Mouse (Mus musculus) fibroblast of lung, adult 2 months (primary cell): ENCODE measurements around the gene Tmem191c.
A peak's percentile ranks its signal among the peaks of the same experiment; 100 is the strongest.

Experiments
- DNase-seq: peaks from one replicate; pipeline ENCODE4 v3.0.0-alpha.2; 2011; ENCODE audit warnings: low read depth

Gene Tmem191c

DNA sequence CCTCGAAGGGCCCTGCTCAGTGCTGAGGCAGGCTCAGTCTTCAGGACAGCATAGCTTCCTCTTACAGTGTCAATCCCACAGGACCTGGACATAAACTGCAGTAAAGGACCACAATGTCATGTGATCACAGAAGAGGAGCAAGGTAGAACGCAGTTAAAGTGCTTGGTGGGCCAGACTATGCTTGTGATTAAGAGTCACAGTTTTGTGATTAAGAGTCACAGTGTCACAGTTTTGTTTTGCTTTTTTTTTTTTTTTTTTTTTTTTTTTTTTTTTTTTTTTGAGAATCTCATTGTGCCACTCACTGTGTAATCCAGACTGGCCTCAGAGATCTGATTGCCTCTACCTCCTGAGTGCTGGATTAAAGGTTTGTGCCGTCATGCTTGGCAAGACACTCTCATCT lies 9.8 kb upstream of the Tmem191c start:
- DNase-seq: no peak

DNA sequence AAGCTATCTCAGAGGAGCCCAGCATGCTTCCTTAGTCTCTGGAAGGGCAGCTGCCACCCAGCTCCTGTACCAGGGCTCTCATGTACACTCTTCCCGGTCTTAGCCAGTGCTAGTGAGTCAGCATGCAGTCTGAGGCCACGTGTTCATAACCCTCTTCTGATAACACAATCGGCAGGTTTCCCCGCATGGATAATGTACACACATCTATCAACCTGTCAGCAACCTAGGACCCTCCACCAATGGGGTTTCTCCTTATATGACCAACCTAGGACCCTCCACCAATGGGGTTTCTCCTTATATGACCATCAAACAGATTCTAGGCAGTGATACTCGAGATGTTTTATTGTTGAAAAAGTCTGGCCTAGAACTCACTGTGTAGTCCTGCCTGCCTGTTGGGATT lies 7.9 kb upstream of the Tmem191c start:
- no peak for DNase-seq

DNA sequence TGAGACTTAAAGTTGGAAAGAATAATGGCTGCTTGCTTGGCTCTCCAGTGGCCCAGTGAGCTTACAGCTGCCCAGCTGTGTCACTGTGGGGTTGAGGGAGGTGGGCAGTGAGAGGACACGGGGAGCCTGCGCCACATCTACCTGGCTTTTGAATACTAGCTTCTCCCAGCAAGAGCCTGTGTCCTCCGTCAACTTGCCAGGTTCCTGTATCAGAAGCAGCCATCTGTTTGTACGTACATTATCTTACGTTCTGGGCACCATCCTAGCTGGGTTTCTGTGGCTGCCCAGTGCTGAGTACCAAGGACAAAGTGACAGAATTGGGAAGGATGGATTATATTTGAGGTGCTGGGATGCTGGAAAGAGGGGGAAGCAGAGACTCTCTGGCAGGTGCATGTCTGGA lies 6.0 kb upstream of the Tmem191c start:
- DNase-seq: no peak

DNA sequence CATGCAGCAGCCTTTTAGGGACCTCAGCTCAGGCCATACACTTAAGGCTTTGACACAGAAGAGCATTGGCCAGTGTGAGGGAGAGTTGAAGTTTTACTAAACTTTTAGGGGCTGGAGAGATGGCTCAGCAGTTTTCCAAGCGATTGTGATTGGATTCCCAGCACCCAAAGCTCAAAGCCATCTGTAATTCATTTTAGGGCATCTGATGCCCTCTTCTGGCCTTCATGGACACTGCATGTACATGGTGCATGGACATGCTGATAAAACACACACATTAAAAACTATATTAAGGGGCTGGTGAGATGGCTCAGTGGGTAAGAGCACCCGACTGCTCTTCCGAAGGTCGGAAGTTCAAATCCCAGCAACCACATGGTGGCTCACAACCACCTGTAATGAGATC lies 4.8 kb upstream of the Tmem191c start:
- no peak for DNase-seq

DNA sequence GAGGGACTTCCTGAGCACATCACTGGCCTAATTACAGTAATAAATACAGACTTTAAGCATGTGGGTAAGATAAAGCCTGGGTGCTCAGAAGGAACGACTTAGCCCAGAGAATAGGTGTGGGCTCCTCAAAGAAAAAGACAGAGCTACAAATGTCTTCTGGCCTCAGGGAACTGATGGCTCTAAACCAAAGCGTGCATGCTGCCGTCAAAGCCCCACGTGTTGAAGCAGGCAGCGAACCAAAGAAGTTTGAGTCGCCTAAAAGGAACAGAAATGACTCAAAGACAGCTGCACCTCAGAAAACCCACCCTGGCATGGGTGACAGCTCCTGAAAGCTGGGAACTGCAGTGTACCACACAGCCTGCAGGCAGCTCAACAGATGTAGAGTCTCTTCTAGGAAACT lies 4.0 kb upstream of the Tmem191c start:
- no peak for DNase-seq

DNA sequence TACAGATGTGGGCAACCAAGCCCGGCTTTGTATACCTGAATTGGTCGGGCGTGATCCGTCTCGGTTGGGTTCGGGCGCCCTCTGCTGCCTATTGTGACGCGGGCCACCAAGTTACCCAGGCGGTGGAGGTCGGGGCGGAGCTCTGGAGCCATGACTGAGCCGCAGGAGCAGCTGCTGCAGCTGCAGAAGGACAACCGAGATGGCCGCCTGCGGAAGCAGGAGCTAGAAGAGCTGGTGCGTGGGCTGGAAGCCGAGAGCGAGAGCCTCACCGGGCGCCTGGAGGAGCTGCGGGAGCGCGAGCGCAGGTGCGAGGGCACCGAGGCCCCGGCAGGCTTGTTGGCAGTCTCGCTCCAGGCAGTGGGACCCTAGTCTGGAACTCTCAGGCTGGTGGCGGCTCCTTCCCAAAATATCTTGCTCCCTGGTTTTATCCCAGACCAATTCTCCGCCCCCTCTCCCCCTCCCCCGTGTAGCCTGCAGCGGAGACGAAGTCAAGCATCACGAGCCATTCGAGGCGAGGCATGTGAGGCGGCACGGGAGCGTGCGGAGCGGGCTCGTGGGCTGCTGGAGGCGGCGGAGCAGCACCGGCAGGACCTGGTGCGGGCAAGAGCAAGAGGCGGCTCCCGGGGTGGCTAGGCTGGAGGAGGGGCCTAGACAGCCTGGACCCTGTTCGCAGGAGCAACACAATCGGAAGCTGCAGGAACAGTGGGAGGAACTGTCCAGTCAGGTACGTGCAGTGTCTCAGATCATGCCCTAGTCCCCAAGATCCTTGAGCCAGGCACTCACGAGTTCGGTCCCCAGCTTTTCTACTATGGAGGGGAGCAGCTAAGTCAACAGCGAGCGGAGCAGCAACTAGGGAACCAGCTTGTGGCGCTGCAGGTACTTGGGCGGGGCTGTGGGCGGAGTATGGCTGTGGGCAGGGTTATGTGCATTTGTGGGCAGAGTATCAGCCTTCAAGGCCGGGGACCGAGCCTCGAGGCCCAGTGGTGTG lies 581 bp downstream of the Tmem191c start:
- DNase-seq: peak; percentile 53

DNA sequence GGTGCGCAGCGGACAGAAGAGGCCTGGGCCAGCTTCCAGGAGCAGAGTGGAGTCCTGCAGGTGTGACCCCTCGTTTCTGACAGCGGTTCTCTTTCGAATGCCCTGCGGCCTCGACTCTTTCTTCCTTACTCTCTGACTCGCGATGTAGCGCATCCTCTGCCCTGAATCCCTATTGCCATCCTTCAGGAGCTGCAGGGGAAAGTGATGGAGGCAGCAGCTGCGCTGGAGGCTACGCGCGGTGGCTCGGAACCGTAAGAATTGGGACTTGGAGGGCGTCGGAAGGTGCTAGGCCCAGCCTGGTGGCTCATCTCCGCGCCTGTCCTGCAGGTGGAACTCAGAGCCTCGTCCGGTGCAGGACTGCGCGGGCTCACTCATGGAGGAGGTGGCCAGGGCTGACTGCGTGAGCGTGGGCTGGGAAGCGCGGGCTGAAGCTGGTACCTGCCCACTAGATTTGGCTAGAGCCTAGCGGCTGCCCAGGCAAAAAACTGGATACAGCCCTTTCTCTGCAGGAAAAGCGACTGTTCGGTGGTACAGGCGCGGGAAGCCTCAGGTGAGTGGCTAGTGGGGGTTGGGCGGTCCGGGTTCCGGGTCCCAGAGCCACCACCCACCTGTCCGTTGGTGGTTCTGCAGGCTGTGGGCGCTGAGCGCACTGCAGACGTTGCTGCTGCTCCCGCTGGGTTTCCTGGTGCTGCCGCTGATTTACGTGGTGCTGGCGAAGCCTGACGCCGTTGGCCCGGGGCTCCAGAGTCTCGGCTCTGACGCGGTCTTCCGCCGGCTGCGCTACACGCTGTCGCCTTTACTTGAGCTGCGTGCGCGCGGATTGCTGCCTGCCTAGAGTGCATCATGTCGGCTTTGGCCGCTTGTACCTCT lies 1.7 kb downstream of the Tmem191c start:
- no peak for DNase-seq

DNA sequence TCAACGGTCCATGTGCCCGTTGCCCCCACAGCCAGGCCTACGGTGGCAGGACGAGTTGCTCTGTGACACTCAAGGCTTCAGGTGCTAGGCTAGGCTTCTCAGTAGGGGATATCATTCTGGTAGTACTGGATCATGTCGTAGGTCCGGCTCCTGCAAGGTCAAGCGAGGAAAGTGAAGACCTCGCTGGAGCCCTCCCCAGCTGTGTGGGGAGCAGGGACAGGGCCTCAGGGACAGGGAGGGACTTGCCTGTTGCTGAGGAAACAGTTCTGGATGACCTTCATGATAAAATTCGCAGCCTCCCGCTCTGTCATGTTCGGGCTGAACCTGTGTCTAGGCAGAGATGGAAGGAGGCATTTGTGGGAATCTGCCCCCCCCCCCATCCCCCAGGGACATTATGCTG lies 4.6 kb downstream of the Tmem191c start:
- DNase-seq: no peak

DNA sequence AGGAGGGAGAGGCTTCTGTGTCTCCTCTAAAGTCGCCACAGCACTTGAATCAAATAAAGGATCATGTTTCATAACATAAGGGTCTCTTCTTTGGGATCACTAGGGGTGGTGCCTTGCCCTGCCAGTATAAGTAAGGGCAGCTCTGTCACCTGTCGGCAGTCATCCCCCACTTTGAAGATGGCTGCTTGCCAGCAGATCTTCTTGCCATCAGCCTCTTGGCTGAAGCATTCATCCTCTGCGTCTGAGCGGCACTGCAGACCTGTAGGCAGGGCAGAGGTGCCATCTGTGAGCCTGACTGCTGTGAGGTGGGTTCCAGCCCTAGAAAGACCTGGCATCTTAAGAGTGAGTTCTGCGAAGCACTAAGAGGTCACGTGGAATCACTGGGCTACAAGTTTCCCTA lies 7.3 kb downstream of the Tmem191c start:
- DNase-seq: no peak

DNA sequence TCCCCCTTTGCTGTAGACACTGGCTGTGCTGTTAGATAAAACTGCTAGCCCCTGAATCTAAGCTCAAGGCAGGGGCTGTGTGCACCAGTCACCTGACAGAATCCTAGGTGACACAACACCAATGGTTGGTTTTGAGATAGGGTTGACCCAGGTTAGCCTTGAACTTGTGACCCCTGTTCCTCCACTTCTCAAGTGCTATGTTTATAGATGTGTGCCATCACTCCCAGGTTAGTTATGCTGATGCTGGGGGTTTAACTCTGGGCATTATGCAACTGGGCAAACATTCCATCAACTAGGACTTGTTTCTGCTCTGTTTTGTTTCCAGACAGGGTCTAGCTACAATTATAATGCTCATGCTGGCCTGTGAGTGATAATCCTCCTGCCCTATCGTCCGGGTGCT lies 11.2 kb downstream of the Tmem191c start:
- no peak for DNase-seq

DNA sequence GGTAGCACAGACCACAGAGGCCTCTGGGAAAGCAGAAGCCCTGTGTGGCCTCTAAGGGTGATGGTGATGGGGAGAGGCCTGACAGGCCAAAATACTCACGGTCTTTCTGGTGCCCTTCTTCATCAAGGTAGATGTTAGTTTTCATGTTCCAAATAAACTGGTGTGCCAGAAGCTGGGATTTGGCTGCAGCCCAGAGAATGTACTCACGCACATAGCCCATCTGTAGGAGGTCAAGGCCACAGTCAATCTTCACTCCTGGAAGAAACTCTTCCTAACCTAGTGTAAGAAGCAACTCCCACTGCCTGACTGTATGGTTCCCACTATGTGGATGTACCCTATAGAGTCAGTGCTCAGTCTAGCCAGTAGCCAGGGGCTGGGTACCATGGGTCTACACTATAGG lies 15.1 kb downstream of the Tmem191c start:
- DNase-seq: no peak

DNA sequence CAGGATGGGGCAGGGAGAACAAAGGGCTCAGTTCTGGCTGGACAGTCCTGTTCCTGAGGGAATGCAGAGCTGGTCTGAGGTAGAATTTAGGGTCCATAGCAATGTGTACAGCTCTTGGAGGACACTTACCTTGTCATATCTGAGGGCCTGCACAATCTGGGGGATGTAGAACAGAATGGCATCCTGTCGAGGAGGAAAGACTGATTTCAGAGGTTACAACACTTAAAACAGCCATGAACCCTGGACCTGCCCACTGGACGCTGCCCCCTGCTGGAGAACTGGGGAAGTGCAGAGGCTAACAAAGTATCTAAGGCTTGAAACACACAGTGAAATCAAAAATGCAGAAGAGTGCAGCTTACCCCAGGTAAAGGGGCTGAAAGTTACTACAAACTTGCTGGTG lies 16.9 kb downstream of the Tmem191c start:
- no peak for DNase-seq

DNA sequence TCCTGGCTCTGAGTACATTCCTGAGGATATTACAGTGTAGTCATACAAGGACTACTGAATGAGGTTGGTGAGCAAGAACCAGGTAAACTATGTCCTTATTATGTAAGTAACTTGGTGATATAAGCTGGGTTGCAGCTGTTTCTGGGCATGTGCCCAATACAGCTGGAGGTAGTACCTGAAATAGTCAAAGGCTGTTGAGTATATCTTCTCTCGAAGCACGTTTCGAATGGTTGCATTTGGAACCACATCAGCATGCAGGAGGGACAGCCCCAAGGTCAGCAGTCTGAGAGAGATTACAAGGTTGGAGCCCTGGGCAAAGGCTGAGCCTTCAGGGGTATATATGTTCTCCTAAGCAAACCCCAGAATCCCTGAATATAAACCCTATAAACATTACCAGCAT lies 24.9 kb downstream of the Tmem191c start:
- no peak for DNase-seq

DNA sequence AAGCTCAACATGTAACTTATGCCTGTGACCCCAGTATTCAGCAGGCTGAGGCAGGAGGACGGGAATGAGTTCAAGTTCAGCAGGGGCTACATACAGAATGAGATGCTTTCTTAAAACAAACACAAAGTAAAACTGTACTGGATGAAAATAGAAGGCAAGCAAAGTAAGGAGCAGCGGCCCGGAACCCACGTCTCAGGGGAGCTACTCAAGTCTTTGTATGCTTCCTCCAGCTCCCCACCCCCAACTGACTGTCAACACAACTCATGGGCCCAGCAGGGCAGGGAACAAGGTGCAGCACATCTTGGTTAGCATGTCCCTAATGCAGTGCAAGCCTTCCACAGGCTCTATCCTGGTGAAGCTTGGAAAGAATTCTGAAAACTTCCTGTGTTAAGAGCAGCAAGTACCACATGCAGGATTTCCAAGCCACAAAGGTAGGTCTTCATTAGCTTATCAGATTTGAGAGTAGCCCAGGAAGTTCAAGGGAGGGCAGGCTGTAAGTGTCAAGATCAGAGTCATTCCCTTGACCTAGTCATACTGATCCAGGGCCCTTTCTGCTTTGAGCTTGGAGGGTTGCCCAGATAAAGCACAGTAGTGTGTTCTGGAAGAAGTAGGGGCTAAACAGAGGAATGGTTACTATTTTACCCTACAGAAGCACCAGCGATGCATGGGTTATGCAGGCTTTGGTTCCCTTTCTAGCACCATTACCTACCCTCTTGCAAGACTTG lies 27.8 kb downstream of the Tmem191c start:
- DNase-seq: no peak

DNA sequence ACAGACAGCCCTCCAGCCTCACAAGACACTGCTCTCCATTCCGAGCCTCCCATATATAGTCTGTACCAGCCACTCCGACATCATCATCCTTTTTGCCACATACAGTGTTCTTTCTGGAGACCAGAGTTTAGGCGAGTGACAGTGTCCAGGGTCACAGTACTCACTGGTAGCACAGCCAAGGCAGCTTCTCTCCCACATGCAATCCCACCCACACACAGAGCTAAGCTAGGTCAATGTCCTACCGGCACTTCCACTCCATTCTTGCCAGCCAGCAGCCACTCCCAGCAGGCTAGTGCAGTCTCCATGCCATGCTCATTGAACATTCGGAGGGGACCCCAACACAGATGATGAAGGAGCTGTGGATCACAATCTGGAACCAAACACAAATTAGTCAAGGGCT lies 31.6 kb downstream of the Tmem191c start:
- DNase-seq: no peak

DNA sequence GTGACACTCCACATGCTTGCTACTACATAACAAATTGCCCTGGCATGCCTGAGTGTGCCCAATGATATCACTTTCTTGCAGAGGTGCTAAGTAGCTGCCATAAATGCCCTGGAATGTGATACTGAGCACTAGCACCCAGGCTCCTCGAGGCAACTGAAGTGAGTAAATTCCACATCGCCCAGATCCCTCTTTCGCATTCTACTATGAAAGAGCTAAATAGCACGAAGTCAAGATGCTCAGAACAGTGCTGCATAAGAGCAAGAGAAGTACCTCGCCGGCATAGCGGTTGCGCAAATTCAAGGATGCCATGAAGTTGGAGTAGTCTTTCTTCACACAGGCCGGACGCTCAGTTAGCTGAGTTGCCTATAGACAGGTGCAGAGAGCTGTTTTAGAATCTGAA lies 33.2 kb downstream of the Tmem191c start:
- DNase-seq: no peak

DNA sequence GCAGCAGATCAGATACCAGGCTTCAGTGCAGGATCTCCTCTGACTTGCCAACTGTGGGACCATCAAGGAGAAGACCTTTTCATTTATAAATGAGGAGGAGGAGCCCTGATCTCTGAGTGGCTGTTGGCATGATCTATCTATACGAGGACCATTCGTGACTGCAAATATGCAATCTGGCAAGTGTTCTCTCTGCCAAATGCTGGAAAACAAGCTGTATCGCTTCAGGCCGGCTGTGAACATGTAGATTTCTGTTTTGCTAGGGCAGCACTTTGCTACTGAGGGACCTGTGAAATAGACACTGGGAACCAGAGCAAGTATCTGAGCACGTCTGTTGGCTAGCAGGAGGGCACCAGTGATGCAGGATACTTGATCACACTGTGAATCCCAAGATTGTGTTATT lies 36.7 kb downstream of the Tmem191c start:
- no peak for DNase-seq

DNA sequence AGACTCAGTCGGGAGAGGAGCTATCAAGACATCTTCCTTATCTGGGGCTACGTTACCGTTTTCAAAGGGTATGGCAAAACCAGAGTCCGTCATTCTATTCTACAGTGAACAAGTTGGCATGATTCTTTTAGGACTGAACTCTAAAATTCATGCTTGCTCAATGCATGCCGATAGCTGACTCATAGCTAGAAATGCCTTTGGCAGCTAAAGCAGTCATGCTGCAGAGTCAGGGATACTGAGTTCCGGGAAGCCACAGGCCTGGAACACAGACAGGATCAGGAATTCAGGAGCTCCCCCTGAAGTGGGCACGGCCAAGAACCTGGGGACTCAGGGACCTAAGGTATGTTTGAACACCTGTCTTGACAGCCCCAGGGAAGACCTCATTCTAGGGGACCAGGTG lies 40.7 kb downstream of the Tmem191c start:
- peak; percentile 27 for DNase-seq

DNA sequence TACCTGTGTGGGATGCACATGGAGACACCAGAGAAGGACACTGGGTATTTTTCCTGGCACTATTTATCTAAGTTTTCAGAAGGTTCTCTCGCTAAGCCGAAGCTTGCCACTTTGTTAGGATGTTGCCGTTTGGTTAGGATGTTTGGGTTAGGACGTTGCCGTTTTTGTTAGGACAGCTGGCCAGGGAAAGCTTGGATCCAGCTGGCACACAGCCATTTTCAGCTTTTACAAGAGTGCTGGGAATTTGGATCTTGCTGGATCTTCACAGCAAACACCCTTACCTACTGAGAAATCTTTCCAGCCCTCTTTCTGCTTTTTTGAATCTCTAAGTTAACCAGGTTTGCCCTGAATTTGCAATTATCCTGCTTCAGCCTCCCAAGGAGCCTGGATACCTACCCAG lies 45.6 kb downstream of the Tmem191c start:
- no peak for DNase-seq

DNA sequence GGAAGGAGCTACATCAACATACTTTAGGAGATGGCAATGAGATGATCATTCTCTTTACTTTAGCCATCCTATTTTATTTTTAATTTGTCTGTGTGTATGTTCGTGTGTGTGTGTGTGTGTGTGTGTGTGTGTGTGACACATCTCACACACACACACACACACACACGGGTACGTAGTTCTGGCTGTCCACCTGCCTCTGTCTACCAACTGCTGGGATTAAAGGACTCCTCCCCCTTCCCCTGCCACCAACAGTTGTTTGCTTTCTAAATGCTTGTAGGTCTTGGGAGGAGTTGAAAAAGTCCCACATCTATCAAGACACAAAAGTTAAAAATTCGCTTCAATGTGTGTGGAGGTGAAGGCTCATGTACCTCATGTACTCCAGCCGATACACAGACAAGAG lies 48.9 kb downstream of the Tmem191c start:
- DNase-seq: no peak

DNA sequence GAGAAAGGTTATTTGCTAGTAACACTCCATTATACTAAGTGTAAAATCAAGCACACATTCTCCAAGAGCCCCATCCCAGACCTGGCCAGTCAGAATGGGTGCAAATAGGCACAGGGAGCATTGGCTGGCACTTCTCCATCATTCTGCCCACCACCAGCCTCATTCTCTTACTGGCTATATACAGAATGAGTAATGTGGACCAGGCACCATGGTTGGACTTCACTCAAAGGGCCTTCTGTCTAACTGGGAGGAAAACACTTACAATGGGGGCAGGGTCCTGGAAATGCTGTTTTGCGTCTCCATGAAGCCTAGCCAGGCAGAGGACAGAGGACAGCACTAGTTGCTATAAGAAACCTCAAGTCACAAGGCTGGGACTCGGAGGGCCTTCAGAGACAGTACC lies 50.2 kb downstream of the Tmem191c start:
- DNase-seq: no peak

DNA sequence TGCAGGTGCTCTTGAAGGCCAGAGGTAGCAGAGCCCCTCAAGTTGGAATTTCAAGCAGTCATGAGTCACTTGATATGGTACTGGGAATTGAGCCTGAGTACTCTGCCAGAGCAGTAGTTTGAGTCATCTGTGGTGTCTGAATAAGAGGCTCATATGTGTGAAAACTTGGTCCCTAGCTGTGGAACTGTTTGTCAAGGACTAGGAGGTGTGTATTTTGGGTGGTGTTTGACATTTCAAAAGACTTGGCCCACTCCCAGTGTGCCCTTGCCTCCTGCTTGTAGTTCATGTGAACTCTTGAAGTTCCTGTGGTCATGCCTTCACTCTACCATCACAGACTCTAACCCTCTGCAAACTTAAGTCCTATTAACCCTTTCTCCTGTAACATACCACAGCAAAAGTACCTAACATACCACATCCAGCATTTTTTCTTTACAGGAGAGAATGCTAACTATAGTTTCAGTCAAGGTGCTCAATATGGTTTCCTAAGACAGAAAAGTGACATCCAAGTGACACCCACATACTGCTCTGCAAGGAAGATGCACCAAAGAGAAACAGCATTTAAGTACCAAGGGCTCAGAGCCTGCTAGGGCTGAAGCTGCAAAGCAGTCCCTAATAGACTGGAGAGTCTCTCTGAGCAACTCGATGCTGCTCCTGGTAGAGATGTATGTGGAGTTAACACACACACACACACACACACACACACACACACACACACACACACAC lies 54.1 kb downstream of the Tmem191c start:
- DNase-seq: peak; percentile 43
